Mouse (Mus musculus) cerebellum, adult 9-11 months (tissue): Measurements from ENCODE around the gene Mmp24.
A peak's percentile ranks its signal among the peaks of the same experiment; 100 is the strongest.
"Not testable (repeated sequence)": the region's sequence is repeated elsewhere in the genome, so short reads cannot be mapped to it uniquely, and the experiment has no call there.

Experiments used
- DNase-seq: peaks from one replicate; pipeline ENCODE4 v3.0.0; 2022

Gene Mmp24

DNA sequence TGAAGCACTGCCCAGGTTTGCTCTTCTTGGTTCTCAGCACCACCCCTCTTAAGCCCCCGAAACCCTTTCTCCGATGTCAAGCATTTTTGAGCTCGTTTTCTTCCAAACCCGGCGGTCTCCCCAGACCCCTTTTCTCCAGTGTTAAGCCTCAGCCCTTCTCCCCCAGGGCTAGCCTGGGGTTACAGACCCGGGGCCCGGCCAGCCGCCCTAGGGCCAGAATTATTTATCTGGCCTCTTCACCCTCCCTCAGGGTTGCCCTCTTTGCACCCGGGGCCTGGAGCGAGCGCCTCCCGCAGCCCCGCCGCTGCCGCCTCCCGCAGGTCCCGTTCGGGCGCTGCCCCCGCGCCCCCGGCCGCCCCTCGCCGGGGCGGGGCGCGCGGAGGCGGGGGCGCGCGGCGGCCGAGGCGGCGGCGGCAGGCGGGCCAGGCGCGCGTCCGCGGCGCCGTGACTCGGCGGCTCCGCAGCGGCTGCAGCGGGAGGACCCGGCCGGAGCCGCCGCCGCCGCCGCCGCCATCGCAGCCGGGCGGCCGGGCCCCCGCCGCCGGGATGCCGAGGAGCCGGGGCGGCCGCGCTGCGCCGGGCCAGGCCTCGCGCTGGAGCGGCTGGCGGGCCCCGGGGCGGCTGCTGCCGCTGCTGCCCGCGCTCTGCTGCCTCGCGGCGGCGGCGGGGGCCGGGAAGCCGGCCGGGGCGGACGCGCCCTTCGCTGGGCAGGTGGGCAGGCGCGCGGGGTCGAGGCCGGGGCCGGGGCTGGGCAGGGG, at the start of gene Mmp24:
Gene Mmp24, plus strand, starts transcription at position 416 of the 758 bp plus-strand sequence.
- DNase-seq: no peak

DNA sequence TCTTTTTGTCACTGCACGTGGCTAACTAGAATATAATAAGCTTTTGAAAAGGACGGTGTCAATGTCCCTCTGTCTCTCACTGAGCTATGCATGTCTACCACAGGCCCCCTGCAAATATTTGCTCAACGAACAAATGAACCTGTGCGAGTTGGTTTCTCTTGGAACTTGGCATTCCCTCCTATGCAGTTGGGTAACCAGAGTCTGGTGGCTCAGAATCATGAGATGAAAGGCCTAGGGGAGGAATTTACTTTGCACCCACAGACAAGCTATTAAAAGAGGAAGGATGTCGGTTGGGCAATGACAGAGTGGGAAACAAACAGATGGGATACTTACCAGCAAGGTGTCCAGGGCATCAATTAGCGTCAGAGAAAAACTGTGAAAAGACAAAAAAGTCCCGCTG, 48.8 kb upstream of the Mmp24 start:
- DNase-seq: no peak

DNA sequence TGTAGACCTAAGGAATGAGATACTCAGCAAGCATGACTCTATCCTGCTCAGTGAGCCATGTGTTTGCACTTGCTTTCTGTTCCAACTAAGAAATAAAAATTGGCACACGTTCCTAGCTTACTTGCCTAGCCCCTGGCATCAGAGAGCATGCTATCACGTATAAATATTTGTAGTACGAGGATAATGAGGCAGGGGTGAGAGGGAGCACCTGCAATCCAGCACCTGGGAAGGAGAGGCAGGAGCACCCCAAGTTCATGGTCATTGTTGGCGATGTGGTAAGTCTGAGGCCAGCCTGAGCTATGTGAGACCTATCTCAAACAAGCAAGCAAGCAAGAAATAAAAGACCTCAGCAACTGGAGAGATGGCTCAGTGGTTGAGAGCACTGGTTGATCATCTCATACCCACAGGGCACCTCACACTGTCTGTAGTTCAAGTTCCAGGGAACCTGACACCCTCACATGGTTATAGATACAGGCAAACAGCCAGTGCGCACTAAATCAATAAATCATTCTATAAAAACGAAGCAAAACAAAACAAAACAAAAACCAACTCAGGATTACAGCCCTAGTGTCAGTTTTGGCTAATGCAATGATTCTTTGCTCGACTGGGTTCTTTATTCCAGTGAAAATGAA, 47.3 kb upstream of the Mmp24 start:
- no peak for DNase-seq

- no peak for DNase-seq
Observed at GRCm38 (mm10) chr2:155728742-155729141, 46.4 kb upstream of the Mmp24 start.

GRCm38 (mm10) chr2:155729158-155729645, 45.9 kb upstream of the Mmp24 start, which contains the start of gene Edem2:
Gene Edem2 (minus strand): TSS chr2:155729475.
- DNase-seq: peak; percentile 91

DNA sequence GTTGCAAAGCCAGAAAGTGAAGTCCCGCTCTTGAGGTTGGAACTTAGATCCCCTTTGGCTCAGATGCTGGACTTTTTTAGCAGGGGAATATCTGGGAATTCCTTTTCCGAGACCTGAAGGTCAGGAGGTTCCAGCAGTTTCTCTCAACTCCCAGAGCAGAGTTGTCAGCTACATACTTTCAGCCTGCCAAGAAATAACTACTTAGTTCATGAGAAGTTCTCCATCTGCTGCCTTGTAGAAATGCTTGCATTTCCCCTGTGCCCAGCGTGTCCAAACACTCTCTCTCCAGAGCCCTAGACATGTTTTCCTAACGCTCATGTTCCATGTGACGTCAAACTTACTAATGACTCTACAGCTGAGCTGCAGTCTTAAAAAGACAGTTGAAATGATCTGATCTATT, 40.1 kb upstream of the Mmp24 start:
- no peak for DNase-seq

DNA sequence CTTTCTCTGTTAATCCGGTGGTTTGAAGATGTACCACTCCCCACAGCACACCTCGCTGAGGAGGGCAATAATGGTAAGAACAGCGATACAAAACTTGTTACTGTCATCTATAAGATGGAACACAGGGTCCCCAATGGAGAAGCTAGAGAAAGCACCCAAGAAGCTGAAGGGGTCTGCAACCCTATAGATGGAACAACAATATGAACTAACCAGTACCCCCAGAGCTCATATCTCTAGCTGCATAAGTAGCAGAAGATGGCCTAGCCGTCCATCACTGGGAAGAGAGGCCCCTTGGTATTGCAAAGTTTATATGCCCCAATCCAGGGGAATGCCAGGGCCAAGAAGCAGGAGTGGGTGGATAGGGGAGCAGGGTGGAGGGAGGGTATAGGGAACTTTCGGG, 39.4 kb upstream of the Mmp24 start, which contains the start of gene Gm17581:
Gene Gm17581, minus strand, starts transcription at position 101 of the 400 bp plus-strand sequence.
- not testable (repeated sequence) for DNase-seq

- no peak for DNase-seq
Observed at GRCm38 (mm10) chr2:155736936-155737335, 38.2 kb upstream of the Mmp24 start.

DNA sequence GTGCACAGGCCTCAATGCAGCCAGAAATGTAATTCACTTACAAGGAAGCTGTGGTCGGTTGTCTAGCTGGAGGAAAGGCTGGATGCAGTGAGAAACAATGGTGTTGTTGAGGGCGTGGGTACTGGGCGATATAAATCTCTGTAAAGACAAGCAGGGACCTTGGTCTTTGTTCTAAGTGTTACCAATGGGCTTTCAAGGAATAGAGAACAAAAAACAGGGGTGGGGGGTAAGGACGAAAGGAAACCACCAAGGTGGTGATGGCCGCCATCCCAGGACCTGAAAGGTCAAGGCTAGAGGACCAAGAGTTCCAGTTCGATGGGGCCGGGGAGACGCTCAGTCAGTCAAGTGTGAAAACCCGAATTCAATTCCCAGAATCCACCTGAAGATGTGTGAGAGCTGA, 37.3 kb upstream of the Mmp24 start:
- DNase-seq: no peak

GRCm38 (mm10) chr2:155742211-155742610, 32.9 kb upstream of the Mmp24 start:
- no peak for DNase-seq

DNA sequence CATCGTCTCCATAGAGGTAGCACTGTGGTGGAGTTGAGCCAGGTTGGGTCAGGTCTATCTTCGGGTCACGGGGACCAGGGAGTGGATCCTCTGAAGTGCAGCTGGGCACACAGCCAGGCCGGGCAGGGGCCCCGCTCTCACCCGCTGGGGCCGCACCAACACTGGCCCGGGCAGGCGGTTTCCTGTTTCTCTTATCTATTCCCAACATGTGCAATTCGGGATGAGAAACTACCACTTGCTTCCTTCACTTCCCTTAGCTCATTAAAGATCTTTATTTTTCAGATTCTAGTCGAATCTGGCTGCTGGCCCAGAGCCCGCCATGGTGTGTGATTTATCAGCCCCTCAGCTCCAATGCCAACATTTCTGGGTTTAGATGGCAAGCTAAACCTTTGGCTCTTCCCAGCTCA, 32.2 kb upstream of the Mmp24 start:
- DNase-seq: no peak

DNA sequence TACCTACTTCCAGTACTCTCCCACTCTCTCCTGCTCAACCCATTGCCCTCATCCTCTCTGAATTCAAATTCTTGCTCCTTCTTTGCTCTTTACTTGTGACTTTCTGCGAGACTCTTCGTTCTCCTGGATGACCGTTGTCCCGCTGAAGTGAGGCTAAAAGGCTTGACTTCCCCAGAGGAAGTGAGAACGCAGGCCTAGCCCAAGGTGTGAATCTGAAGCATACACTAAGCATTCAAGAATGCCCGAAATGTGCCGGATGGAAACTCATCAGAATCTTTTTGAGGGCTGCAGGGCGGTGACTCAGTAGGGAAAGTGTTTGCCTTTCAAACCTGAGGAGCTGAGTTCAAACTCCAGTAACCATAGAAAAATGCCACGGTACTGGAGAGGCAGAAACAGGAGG, 31.8 kb upstream of the Mmp24 start:
- DNase-seq: no peak

- DNase-seq: no peak
Observed at GRCm38 (mm10) chr2:155745487-155745886, 29.7 kb upstream of the Mmp24 start.

DNA sequence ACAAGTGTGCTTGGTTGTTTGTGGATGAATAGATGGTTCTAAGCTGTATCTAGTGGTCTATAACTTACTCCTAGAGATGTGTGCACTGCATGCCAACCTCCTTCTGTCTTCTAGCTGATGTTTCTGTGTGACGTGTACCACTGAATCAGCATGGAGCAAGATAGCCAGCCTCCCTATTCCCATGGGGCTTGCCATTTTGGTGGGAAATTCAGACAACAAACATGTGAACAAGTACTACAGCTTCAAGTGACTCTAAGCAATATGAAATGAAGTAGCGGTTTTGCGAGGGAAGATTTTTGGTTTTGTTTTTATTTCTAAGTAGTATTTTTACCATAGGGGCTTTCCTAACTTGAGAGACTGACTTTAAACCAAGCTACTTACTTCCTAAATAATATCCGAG, 25.7 kb upstream of the Mmp24 start:
- DNase-seq: no peak

DNA sequence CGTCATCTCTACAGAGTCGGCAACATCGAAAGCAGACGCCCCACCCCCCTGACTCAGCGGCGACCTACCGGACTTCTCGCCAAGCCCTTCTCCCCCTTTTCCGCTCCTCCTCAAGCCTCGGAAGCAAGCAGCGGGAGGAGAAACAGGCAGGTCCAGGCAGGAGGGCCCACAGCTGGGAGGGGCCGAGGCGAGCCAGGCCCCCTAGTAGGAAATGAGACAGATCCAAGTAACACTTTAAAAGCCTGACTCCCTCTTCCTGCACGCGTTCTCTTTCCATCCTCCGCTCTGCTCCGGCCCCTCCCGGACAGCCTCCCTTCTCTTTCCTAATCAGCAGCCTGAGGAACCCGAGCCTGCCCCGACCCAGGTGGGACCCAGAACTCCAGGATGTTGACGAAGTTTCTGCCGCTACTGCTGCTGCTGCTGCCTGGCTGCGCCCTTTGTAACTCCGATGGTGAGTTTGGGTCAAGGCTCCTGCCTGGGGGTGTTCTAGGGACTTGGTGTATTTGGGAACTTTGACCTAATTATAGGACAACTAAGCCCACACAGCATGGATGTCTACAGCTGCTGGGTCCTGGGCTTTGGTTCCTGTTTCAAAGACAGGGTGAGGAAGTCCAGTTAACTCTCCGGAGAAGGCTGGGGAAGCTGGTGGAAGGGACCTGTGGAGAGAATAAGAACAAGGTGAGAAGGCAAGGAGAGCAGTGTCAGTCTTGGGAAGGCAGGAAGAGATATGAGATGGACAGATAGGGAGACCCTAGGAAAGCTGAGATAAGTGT, 23.9 kb upstream of the Mmp24 start, which contains the start of gene Procr:
Gene Procr, plus strand, starts transcription at position 104 of the 773 bp plus-strand sequence.
- DNase-seq: no peak

DNA sequence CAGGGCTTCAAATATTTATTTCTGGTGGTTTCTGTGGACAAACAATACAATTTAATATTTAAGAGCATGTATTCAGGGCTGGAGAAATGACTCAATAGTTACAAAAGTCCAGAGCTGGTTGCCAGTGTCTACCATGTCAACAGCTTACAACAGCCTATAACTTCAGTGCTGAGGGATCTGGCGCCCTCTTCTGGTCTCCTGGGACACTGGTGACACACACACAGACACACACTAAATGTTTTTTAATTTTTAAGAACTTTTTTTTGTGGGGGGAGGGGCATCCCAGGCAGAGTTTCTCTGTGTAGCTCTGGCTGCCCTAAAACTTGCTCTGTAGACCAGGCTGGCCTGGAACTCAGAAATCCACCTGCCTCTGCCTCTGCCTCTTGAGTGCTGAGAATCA, 19.4 kb upstream of the Mmp24 start:
- no peak for DNase-seq

GRCm38 (mm10) chr2:155756855-155757566, 18.1 kb upstream of the Mmp24 start:
- peak; percentile 56 for DNase-seq

- DNase-seq: peak; percentile 76
Observed at GRCm38 (mm10) chr2:155764679-155765418, 10.3 kb upstream of the Mmp24 start.

DNA sequence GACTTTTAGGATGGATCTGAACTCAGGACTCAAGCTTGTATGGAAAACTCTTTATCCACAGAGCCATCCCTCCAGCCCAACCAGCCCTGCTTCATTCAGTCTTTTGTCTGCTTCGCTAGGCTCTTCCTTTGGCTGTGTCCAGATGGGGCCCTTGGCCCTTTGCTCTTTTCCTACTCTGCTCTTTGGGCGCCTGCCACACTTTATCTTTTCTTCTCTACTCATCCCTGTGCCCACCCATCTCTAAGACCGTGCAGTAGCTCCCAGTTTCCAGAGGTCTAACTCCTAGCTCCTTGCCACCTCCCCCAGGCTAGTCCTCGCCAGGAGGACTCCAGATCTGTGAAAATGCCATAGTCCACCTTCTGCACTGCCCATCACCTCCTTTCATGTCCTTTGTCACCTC, 1.5 kb upstream of the Mmp24 start:
- peak; percentile 60 for DNase-seq

DNA sequence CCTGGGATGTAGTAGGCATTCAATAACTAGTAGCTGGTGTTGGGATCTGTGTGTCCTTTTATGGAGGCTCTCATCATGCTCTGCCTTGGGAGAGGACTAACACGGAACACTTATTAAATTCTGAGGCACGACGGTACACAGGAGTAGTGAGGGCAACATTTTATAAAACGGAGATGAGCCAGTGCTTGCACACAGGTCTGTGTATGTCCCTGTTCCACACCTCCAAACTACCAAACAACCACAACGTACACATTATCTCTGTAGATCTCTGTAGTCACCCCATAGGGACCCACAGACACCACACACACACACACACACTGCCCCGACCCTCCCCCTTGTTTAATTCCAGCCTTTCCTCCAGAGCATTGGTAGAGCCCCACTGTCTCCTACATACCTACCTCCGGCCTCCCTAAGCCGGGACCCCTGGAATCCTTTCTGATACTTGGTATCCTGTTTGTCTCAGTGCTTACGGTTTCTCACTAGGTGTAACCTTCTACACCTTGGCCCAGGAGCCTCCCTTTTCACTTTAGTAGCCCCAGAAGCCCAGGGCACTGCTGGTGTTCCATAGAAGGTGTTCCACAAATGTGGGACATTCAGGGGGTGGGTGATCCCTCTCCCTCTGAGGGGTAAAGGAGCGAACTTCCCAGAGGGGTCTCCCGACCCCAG, 748 bp upstream of the Mmp24 start:
- DNase-seq: peak; percentile 66

DNA sequence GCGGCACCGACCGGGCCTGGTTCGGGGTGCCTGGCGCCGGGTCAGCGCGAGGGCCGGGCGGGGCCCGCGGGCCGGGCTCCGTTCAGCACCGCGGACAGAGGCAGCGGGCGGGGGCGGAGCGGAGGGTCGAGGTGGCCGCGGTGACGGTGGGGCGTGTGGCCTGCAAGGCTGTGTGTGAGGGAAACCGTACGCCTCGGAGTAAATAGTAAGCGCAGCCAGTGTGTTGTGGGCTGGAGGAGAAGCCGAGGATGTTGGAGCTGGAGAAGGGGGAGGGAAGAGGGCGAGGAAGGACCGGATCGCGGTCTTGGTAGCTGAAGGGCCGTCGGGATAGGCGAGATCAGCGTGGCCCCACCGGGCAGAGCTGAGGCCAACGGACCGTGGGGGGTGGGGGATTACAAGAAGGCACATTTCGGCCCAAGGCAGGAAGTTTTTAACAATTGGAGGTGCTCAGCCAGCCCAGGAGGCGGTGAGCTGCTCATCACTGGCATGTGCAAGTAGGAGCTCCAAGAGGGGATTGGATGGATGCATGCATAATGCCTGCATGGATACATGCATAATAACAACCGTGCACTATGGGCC, 632 bp downstream of the Mmp24 start:
- DNase-seq: peak; percentile 88
